Mouse (Mus musculus) C2C12 (cell line): ENCODE measurements around the gene Thbs3.

ENCODE experiments used
- CEBPB ChIP-seq: IDR thresholded peaks from one replicate; pipeline ENCODE4 v1.6.1; 2011; ENCODE audit warnings: low read depth, mild to moderate bottlenecking, control low read depth, moderate library complexity
- CTCF ChIP-seq: IDR thresholded peaks from one replicate; pipeline ENCODE4 v1.5.1; 2011; ENCODE audit not compliant: control insufficient read depth, insufficient read depth, insufficient read length
- MAX ChIP-seq: IDR thresholded peaks from one replicate; pipeline ENCODE4 v1.6.1; 2011; ENCODE audit warnings: mild to moderate bottlenecking, control low read depth
- MYOD1 ChIP-seq: IDR thresholded peaks from one replicate; pipeline ENCODE4 v1.6.1; 2011; ENCODE audit warnings: low read depth; ENCODE audit not compliant: control insufficient read depth, insufficient read length
- MYOG ChIP-seq: IDR thresholded peaks from one replicate; pipeline ENCODE4 v1.6.1; 2011; ENCODE audit not compliant: control insufficient read depth, insufficient read length; ENCODE audit errors: extremely low read depth
- USF1 ChIP-seq: IDR thresholded peaks from one replicate; pipeline ENCODE4 v1.6.1; 2011; ENCODE audit warnings: low read depth, mild to moderate bottlenecking, control low read depth, moderate library complexity

GRCm38 (mm10) chr3:89226361-89226760 is 11.4 kb downstream of the Thbs3 start:
- TF ChIP-seq CTCF (no peak), MYOG (no peak), CEBPB (no peak), MAX (no peak), MYOD1 (no peak), USF1 (no peak)
